Mouse (Mus musculus): Measurements from ENCODE around the gene Fyb. TPM values are rescaled to one million over a fixed set of nuclear protein-coding genes. Genes with fewer than 3 reads are reported as not detected.

Gene Fyb
- total RNA-seq, 2 experiments from 2014 or later: 43.5 to 45.3 TPM

DNA sequence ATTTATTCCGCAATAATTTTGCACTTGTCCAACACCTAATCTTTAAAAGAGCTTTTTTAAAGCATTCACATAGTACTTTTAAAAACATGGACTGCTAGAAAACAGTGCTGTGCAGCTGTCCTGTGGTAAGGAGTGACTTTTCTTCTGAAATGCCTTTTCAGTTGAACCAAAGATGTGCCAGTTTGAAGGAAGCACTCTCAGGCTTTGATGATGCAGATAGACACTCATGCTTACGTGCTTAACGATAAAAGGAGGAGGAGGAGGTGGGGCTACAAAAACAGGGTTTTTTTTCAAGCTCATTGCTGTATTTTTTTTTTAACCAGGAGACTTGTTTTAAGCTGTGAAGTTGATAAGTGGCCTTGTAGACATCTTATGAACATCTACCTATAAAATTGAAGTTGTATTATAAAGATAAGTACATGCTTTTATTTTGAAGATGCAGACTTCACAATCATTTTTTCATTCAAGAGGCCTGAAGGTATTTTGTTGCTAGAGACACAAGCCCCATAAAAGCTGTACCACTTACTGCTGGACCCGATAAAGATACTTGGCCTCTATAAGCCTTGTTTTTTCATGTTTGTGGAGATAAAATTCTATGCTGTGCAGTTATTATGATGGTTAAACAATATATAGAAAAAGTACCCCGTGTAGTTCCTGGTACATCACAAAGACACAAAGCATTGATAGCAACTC, 70.1 kb downstream of the Fyb start:
- no peak for DNase-seq (ENCODE audit: low spot score in 2 of 2)

DNA sequence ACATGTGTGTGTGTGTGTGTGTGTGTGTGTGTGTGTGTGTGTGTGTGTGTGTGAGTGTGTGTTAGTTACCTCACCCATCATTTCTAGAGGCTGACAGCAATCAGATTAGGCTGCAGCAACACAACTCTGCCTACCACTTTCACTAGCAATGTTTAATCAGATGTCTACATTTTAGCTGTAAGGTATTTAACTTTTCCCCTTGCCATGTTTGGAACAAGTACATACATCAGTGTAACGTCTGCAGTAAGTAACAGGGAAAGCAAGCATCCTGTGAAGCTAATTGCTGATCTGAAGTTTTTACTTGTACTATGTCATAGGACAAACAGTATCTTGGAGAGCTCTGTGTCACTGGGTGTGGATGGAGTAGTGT, 70.6 kb downstream of the Fyb start:
- no peak for DNase-seq (ENCODE audit: low spot score in 2 of 2)

GRCm38 (mm10) chr15:6598626-6599025, 76.0 kb downstream of the Fyb start:
- DNase-seq (ENCODE audit: low spot score in 2 of 2): no peak

DNA sequence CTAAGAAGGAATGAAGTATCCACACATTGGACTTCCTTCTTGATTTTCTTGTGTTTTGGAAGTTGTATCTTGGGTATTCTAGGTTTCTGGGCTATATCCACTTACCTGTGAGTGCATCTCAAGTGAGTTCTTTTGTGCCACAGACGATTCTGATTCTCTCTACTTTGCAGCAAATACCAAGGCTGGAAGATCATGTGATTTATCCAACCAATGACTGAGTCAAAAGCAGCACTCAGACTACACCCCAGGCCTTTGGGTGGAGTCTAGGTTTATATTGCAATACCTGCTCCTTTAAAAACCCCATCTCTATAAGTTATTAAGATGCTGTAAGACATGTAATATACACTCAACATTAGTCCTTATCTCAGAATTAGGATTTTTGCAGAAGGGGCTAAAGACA, 77.7 kb downstream of the Fyb start:
- no peak for DNase-seq (ENCODE audit: low spot score in 2 of 2)

GRCm38 (mm10) chr15:6601330-6601729, 78.7 kb downstream of the Fyb start:
- DNase-seq (ENCODE audit: low spot score in 2 of 2): no peak

- no peak for DNase-seq (ENCODE audit: low spot score in 2 of 2)
These were observed 79.3 kb downstream of the Fyb start for GRCm38 (mm10) chr15:6602003-6602402.

- DNase-seq (ENCODE audit: low spot score in 2 of 2): no peak
These were observed 88.0 kb downstream of the Fyb start for GRCm38 (mm10) chr15:6610703-6611102.

DNA sequence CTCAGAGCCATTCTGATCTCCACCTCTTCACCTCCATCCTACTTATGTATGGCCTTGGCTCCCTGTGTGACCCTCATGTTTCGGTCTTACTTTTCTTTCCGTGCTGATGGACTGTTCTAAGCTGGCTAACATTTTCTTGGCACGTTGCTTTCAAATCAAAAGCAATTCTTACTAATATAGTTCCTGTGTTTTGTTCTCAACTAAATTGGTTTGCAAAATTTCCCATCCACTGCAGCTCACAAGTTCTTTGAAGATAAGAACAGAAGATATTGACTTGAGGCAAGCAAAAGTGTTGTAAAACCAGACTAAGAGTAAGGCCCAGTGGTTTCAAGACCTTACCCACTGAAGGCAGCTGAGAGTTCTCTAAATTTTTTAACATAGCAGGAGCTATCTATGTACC, 90.2 kb downstream of the Fyb start:
- DNase-seq (ENCODE audit: low spot score in 2 of 2): no peak

- DNase-seq (ENCODE audit: low spot score in 2 of 2): no peak
These were observed 93.9 kb downstream of the Fyb start for GRCm38 (mm10) chr15:6616382-6617149.

DNA sequence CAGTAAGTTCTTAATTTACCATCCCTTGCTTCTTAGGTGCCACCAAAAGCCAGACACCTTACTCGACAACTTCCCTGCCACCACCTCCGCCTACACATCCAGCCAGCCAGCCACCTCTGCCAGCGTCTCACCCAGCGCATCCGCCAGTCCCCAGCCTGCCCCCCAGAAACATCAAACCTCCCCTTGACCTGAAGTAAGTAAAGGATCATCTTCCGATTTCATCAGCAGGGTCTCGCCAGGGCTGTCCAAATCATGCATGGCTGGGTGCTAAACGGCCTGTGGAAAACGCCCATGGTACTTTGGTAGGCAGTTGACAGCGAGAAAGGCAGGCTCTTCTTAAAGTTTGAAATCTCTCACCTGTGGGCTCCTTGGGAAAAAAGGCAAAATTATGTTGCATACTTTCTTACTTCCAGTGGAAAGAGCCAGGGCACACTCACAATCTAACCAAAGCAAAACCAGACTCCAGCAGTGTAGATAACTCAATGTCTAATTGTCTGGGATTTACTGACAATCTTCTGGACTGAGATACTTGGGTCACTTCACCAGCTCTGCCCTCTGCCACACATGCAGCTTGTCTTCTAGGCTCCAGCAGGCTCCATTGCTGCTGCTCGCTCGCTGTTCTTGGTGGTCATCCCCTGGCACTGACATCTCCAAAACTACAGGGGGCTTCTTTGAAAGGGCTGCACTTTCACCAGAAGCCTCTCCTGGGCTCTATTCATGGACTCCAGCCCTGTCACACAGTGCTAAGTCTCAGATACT, 97.1 kb downstream of the Fyb start:
- no peak for DNase-seq (ENCODE audit: low spot score in 2 of 2)

DNA sequence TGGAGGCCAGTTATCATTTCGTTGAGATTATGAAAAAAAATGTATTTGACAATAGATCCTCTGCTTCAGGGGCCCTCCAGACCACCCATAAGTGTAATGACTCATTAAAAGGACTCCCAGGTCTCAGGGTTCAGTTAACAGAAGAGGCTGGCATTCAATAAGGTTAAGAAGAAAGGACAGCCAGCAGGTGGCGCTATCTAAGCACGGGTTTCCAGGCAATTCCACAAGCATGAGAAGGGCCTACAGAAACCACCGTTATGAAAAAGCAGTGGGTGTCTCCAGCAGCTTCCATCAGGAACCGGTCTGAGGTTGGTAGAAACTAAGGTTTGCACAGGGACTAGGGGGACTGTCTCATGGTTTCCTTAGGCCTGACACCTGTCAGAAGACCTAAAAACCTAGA, 99.9 kb downstream of the Fyb start:
- peak; percentile 76 to 82 for DNase-seq (ENCODE audit: low spot score in 2 of 2)

GRCm38 (mm10) chr15:6623529-6624228, 101.0 kb downstream of the Fyb start:
- DNase-seq (ENCODE audit: low spot score in 2 of 2): no peak

DNA sequence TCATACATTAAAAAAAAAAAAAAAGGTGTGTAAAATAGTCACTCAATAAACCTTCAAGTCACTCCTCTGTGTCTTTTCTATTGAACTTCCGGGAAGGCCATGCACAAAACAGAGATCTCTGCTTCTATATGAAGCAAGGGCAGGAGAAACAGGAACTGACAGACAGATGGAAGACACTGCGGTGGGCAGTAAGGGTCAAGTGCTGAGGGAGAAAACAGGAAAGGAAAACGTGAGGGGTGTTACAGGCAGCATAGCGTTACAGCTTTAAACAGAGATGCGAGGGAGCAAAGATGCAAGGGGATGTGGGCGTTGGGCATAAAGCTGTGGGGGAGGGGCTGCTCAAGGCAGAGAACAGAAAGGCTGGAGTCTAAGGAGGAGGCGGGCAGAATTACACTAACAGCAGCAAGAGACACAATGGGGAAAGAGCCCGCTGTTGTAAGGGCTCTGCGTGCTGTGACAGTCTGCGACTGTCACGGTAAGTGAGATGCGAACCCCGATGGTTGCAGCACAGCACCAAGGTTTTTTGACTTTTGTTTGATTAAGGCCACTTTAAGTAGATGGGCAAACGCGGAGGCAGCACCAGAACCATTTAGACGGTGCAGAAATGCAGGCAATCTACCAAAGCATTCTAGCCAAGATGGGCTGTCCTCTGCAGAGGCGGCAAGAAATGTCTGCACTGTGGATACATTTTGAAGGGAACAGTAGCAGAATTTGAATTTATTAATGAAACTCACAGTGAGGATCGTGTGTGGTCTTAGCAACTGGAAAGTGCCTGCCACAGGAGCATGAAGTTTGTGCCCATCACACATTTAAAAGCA, 101.9 kb downstream of the Fyb start:
- DNase-seq (ENCODE audit: low spot score in 2 of 2): peak in 1 of 2 experiments; percentile 4

- DNase-seq (ENCODE audit: low spot score in 2 of 2): peak; percentile 32 to 35
These were observed 103.0 kb downstream of the Fyb start for GRCm38 (mm10) chr15:6625607-6626033.

DNA sequence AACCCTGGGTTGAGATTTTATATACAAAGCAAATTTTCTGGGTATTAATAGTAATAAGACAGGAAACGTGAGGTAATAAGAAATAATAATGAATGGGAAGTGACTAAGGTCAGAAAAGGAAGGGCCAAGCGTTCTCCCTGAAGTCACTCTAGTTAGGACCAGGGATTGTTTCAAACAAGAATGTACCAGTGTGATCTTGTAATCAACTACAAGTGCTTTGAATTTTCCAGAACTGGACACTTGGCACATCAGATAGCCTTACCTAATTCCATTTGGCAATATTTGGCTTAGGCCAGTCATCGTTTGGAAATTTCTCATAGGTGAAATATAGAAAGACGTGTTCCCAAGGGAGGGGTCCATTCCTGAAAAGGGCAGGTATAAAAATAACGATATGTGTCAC, 103.5 kb downstream of the Fyb start:
- no peak for DNase-seq (ENCODE audit: low spot score in 2 of 2)

- DNase-seq (ENCODE audit: low spot score in 2 of 2): no peak
These were observed 105.9 kb downstream of the Fyb start for GRCm38 (mm10) chr15:6628431-6629077.

GRCm38 (mm10) chr15:6629174-6629573, 106.5 kb downstream of the Fyb start:
- DNase-seq (ENCODE audit: low spot score in 2 of 2): no peak

DNA sequence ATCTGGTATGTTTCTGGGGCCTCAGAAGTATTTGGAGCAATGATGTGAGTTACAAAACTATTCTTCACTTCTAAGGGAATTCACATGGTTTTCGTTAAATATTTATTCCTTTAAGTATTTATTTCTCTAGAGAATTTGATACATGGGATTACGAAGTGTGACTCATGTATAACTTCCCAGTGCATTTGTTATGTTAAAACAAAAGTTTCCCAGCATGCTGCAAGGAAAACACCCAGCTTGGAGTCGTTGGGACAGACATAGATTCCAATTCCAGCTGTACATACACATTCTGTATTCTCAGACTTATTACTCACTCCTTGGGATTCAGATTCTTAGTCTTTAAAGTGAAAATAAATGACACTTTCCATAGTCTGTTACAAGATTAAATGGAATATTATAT, 112.8 kb downstream of the Fyb start:
- no peak for DNase-seq (ENCODE audit: low spot score in 2 of 2)

GRCm38 (mm10) chr15:6642223-6642622, 119.6 kb downstream of the Fyb start:
- no peak for DNase-seq (ENCODE audit: low spot score in 2 of 2)

GRCm38 (mm10) chr15:6645498-6645897, 122.8 kb downstream of the Fyb start:
- DNase-seq (ENCODE audit: low spot score in 2 of 2): no peak
